Mouse (Mus musculus) effector memory CD4-positive, alpha-beta T cell, adult 7 months (primary cell): ENCODE results near the gene Olfr1208. TPM values are rescaled to one million over a fixed set of nuclear protein-coding genes. Genes with fewer than 3 reads are reported as not detected.

Experiments
- polyA plus RNA-seq: library from polyadenylated mRNA; unstranded; fragments of 100-300 nt; shearing (Covaris generic); gene quantifications from one replicate; pipeline ENCODE4 v1.2.1, GENCODE M21; 2017

The Olfr1208 gene
- polyA plus RNA-seq, result not detected

DNA sequence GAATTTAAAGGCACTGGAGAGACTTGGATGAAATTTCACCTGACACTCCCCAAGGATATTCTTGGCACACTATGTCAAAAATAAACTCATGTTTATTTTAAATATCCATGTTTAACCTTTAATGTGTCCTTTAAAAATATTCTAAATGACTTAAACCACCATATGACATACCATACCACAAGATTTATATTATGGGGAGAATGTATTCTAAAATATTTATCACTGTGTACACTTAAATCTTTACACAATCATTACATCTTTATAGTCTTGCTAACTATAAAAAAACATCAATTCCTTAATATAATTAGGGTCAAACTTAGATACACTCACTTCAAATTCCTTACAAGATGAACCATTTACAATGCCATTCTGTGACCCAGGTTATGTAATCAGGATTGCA is at the start of gene Olfr1208:
TSS of gene Olfr1208 (minus strand) at position 101 of the 400 bp plus-strand sequence.

DNA sequence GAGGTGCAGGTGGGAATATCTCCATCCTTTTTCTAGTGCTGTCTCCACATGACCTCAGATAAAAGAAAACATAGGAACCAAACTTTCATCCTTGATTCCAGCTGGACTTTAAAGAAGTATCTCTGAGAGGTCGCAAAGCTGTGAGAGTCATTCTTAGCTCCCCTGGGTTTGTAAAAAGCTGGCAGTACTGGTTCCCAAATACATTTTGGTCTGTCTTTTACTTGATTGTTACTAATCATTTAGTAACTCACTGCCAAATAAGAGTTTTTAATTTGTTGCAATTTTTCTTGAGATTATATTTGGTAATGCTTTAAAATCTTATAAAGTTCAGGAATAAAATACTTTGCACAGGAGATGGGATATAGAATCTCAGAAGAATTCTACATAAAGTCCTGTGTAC is 35.9 kb upstream of the Olfr1208 start, which contains the start of gene Olfr1211:
TSS of gene Olfr1211 (minus strand) at position 101 of the 400 bp plus-strand sequence.

DNA sequence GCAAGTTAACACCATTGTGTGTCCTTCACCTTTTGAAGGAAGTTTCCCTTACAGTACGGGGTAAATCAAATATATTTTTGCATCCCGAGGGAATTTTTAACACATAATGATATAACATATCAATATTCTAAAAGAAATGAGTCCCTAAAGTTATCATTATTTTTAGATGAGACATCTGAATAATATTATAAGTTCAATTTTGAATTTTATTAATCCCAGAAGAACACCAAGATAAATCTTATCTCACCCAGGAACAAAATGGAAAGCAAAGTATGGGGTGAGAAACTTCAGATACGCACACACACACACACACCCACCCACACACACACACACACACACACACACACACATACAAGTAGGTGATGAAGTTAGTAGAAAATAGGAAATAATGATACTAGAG is 12.9 kb upstream of the Olfr1208 start, which contains the start of gene Olfr1209:
TSS of gene Olfr1209 (minus strand) at position 101 of the 400 bp plus-strand sequence.

DNA sequence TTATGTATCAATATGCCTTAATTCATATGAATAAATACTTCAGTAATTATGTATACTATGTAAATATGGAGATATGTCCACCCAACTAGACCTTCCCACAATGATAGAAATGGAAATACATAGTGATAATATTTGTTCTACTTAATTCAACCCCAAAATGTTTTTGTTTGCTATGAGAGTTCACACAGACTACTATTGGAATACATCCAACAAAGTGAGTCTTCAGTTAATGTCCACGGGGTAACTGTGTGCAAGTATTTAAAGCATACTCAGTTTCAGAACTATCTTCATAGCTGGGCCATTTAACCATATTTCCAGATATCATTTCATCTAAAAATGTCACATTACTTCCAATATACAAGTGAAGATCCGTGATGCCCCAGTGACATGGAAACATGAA is 39.2 kb downstream of the Olfr1208 start, which contains the start of gene Olfr1206:
TSS of gene Olfr1206 (plus strand) at position 301 of the 400 bp plus-strand sequence.

DNA sequence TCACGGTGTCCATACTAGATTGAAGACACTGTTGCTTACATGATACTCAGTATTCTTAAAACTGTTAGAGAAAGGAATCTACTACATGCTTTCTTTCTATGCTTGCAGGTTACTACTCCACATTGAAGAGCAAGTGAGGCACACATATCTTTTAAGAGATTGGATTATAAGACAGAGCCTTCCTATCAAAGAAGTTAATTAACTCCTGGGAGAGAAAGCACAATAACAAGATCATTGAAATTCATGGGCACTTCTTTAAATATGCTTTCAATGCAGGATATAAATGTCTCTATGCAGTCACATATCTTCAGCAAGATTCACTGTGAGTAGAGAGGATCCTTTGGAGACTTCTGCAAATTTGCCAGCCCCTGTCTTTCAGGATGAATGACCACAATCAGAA is 53.1 kb downstream of the Olfr1208 start, which contains the start of gene Olfr1204:
TSS of gene Olfr1204 (plus strand) at position 301 of the 400 bp plus-strand sequence.

Other genes starting within 250 kb of the Olfr1208 start
- not detected for gene Olfr1193, start 226.7 kb downstream of the Olfr1208 start, polyA plus RNA-seq
- not detected for gene Olfr1195, start 213.1 kb downstream of the Olfr1208 start, polyA plus RNA-seq
- gene Olfr1196, start 197.7 kb downstream of the Olfr1208 start, polyA plus RNA-seq, result not detected
- not detected for gene Olfr1197, start 169.9 kb downstream of the Olfr1208 start, polyA plus RNA-seq
- not detected for gene Olfr1198, start 150.9 kb downstream of the Olfr1208 start, polyA plus RNA-seq
- gene Olfr1199, start 141.8 kb downstream of the Olfr1208 start, polyA plus RNA-seq, result not detected
- not detected for gene Olfr1200, start 131.8 kb downstream of the Olfr1208 start, polyA plus RNA-seq
- gene Olfr1201, start 109.3 kb downstream of the Olfr1208 start, polyA plus RNA-seq, result not detected
- not detected for gene Olfr1202, start 87.8 kb downstream of the Olfr1208 start, polyA plus RNA-seq
- not detected for gene Olfr1205, start 72.6 kb downstream of the Olfr1208 start, polyA plus RNA-seq
- gene Olfr1204, start 53.0 kb downstream of the Olfr1208 start, polyA plus RNA-seq, result not detected
- not detected for gene Olfr1206, start 39.1 kb downstream of the Olfr1208 start, polyA plus RNA-seq
- not detected for gene Olfr1209, start 12.8 kb upstream of the Olfr1208 start, polyA plus RNA-seq
- gene Olfr1211, start 35.8 kb upstream of the Olfr1208 start, polyA plus RNA-seq, result not detected
- gene Olfr1212, start 51.7 kb upstream of the Olfr1208 start, polyA plus RNA-seq, result not detected
- gene Gm13762, start 78.0 kb upstream of the Olfr1208 start, polyA plus RNA-seq, result not detected
- gene Olfr1214, start 90.3 kb upstream of the Olfr1208 start, polyA plus RNA-seq, result not detected
- gene Olfr1215, start 104.7 kb upstream of the Olfr1208 start, polyA plus RNA-seq, result 0.15 TPM
- not detected for gene Olfr1216, start 116.0 kb upstream of the Olfr1208 start, polyA plus RNA-seq
- gene Olfr1217, start 129.8 kb upstream of the Olfr1208 start, polyA plus RNA-seq, result not detected
- gene Olfr1218, start 158.9 kb upstream of the Olfr1208 start, polyA plus RNA-seq, result not detected
- not detected for gene Olfr1219, start 181.2 kb upstream of the Olfr1208 start, polyA plus RNA-seq
- 0.15 TPM for gene Olfr1220, start 204.5 kb upstream of the Olfr1208 start, polyA plus RNA-seq
- not detected for gene Olfr1221, start 215.0 kb upstream of the Olfr1208 start, polyA plus RNA-seq
- not detected for gene Olfr1222, start 230.7 kb upstream of the Olfr1208 start, polyA plus RNA-seq
- gene Olfr1223, start 249.2 kb upstream of the Olfr1208 start, polyA plus RNA-seq, result not detected